Mouse (Mus musculus): Measurements from ENCODE around the gene Gjc2. TPM values are rescaled to one million over a fixed set of nuclear protein-coding genes. Genes with fewer than 3 reads are reported as not detected.

The Gjc2 gene
- total RNA-seq, 1 experiment from 2014 or later = not detected

DNA sequence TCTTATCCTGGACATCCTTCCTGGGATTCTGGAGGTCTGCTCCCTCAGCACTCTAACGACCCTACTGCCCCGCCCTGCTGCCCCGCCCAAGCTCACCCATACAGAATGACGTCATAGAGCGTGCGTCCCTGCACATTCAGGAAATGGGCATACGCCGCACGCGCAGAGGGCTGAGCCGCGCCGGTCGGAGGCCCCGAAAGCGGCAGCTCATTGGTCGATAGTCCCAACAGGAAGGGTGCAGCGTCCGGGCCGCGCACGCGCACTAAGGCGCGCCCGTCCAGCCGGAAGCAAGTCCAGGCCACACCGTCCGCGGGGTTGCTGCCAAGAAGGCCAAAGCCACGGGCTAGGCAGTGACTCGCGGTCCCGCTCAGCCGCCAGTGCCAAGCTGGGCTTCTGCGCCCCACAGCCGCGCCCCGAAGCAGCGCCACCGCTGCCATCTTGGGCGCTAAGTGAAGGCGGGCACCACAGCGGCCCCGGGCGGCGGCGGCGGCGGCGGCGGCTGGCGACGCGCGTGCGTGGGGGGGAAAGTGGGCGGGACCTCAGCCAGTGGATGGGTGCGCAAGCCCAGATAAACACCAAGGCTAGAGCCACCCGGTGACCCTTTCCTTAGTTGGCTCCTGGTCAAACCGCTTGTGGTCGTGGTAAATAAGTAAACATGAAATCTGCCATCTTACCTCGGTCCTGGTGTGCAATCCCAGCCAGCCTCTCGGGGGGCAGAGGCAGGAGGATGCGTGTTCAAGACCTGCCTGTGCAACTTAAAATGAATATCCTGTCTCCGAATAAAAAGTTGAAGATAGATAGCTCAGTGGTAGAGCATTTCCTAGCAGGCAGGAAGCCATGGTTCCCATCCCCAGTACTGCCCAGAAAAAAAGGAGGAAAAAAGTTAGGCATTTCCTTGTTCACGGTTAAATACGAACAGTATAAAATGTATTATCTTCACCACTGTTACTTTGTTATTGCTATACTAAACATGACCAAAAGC lies 19.5 kb downstream of the Gjc2 start, which contains the start of gene Iba57:
Gene Iba57 (minus strand): TSS at position 485 of the 982 bp plus-strand sequence.
- ATAC-seq (replicated peaks; ENCODE audit: low read depth, poor library complexity, severe bottlenecking) = peak; percentile 91

DNA sequence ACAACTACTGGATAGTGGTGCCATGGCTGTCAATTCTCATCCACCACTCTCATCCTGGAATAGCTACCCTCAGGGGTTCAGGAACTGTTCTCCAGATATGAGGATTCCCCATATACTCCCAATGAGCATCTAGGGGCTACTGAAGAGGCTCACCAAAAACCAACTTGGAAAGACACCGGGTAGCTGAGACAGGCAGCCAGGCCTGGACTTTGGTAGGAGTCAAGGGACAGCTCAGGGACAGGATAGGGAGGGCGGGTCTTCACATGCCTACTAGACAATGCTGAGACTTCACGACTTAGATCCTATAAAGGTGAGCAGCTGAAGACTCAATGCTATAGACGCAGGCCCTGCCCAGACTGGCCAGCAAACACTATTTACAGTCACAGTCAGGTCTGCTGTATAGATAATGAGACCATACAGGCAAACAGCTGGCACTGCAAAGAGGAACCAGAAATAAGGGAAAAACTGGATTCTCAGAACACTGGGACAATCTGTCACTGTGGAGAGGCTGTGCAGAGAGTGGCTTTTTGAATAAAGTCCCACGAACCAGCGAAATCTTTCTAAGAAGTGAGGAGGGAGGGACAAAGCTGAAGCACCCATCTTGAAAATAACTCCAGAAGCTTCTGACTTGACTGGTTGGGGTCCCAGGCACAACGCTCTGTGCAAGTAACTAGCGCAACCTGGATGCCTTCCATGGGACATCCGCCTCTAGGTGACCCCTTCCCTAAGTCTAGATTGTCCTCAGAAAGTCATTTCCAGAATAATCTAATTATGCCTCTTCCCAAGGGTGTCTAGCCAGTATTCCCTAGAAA lies 20.4 kb downstream of the Gjc2 start:
- peak; percentile 4; the same call in 1 of the 2 replicates for ATAC-seq (replicated peaks; ENCODE audit: low read depth, poor library complexity, severe bottlenecking)

DNA sequence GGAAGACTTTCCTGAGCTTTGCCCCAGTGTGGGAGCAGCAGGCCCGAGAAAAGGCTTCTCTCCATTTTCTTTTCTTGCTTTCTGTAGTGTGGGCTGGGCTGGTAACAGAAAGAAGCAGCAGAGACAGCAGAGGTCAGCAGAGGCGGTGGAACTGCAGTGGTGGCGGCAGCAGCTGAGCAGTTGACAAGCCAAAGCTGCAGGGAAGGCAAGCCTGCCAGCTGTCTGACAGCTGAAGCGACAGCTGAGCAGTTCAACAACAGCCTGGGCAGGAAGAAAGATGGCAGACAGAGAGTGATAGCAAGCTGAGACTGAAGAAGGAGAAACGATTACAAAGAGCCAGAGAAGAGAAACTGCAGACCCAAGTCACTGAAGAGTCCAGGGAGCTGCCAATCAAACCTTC lies 21.6 kb downstream of the Gjc2 start:
- ATAC-seq (replicated peaks; ENCODE audit: low read depth, poor library complexity, severe bottlenecking) = no peak

DNA sequence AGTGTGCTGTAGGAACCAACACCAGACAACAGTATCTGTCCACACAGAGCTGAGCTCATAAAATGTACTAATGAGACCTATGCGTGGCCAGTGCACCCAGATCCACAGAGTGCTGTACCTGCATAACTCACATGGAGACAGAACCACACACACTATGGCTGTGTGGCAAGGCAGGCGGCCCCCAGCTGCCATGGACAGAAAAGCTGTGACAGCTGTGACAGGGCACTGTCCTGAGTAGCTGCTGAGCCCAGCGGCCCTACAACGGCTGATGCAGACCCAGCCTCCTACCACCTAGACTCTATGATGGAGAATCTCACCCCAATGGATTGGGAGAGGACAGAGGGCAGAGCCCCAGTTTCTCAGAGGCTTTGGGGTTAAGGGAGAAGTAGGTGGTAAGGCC lies 23.5 kb downstream of the Gjc2 start:
- ATAC-seq (replicated peaks; ENCODE audit: low read depth, poor library complexity, severe bottlenecking) = no peak

DNA sequence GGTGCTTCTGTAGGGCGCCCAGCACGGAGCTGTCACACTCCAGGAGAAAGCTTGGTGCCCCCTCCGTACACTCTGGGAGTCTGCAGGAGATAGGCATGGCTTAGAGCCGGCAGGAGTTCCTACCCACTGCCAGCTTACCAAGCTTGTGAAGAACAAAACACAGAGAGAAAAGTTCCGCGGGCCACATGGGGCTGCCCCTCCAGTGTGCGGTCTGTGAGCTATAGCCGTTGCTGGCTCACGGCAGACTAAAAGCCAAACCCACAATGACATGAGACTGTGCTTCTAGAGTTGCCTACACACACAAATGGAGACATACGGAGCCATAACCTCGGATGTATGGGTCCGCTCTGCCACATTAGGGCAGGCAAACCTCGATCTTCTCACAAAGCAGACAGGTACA lies 23.9 kb downstream of the Gjc2 start:
- ATAC-seq (replicated peaks; ENCODE audit: low read depth, poor library complexity, severe bottlenecking) = no peak

DNA sequence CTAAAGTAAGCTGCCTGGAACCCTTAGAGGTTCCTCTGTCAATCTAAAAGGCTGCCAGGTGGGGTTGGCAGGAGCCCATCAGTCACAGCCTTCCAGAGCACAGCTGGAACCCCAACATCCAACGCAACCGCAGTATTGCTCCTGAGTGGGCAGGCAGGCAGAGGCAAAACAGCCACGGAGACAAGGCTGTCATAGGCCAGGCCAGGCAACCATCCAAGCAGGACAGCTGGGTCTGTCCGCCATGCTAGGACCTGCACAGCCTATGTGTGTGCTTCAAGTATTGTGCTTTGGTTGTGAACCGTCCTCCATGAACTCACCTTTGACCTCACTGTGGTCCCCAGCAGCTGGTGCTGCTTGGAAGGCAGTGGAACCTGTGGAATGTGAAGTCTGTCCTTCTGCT lies 27.1 kb downstream of the Gjc2 start:
- ATAC-seq (replicated peaks; ENCODE audit: low read depth, poor library complexity, severe bottlenecking) = no peak

DNA sequence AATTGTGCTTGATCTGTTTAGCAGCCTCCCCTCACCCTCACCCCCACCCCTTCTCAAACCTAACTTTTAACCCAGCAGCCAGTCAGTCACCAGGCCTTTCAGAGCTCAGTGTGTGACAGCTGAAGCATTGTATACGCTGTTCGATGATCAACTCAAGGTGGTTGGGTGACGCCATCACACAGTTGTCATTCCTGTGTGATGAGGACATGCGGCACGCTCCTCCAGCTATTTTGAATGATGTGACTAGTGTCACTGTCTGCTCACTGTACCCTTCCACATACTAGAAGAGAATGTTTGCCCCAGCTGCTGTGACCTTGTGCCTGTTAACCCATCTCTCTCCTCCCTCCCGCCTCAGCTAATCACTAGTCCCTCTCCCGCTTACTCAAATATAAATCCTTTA lies 28.8 kb downstream of the Gjc2 start:
- no peak for ATAC-seq (replicated peaks; ENCODE audit: low read depth, poor library complexity, severe bottlenecking)

DNA sequence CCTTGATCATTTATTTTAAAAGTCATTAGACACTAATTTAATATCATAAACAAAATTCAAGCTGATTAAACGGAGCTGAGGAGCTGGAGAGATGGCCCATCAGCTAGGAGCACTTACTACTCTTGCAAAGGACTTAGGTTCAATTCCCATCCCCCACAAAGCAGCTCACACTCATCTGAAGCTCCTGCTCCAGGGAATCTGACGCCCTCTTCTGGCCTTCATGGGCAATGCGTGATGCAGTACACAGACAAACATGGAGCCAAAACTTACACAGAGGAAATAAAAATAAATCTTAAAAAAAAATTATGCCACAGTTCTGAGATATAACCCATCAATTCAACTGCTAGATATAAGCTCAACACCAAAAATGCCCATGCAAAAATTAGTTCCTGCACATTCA lies 31.3 kb downstream of the Gjc2 start:
- no peak for ATAC-seq (replicated peaks; ENCODE audit: low read depth, poor library complexity, severe bottlenecking)

DNA sequence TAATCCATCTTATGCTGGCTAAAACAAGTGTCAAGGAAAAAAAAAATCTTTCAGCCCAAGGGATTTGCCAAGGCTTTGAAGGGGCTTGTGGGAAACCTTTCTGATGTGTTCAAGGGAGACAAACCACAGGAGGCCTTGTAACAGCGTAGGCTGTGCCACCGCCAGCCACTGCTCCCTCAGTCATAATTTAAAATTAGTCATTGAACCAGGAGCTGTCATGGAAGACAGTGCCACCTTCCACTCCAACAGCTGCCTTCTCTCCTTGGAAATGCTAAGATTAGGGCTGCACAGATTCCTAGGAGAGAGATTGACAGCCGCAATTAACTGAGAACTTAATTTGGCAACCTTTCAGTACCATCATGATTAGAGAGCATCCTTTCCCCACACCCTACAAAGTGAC lies 33.7 kb downstream of the Gjc2 start:
- no peak for ATAC-seq (replicated peaks; ENCODE audit: low read depth, poor library complexity, severe bottlenecking)

DNA sequence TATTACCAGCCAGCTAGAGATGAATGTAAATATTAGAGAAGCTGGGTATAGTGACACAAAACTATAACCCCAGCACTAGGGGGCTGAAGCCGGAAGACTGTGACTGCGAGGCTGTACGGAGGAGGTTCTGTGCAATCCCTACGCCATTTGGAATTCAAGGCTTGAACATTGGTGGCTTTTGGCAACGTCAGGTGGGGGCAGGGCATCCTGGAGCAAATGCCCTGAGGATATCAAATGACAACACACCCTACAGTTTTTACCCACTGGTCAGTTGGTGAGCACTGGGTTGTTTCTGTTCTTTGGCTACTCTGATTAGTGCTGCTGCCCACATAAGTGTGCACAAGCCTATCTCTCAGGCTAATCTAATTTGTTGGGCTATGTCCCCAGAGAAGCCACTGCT lies 40.1 kb downstream of the Gjc2 start:
- ATAC-seq (replicated peaks; ENCODE audit: low read depth, poor library complexity, severe bottlenecking) = no peak

DNA sequence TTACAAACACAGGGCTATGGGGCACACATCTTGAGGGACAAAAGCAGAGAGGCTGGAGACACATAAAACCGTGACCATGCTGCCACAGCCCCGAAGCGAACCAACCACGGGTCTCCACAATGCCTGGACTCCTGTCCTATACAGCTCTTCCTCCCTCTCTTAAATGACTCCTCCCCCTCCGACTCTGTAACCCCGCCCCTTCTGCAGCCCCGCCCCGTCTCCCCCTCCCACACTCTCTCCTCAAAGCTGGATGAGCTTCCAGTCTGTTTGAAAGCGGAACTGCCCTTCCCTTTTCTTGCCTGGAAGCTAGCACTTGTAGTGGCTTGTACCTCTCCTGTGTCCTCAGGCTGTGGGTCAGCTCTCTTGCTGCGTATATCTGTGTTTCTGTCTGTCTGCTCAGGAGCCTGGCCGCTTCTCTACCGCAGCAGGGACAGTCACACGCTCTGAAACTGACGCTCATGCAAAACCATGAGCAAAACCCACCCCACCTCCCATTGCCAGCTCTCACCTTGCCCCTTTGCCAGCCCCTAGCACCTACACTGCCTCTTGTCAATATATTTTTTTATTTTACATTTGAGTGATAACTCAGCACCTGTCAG lies 41.1 kb downstream of the Gjc2 start:
- peak; percentile 78 for ATAC-seq (replicated peaks; ENCODE audit: low read depth, poor library complexity, severe bottlenecking)

DNA sequence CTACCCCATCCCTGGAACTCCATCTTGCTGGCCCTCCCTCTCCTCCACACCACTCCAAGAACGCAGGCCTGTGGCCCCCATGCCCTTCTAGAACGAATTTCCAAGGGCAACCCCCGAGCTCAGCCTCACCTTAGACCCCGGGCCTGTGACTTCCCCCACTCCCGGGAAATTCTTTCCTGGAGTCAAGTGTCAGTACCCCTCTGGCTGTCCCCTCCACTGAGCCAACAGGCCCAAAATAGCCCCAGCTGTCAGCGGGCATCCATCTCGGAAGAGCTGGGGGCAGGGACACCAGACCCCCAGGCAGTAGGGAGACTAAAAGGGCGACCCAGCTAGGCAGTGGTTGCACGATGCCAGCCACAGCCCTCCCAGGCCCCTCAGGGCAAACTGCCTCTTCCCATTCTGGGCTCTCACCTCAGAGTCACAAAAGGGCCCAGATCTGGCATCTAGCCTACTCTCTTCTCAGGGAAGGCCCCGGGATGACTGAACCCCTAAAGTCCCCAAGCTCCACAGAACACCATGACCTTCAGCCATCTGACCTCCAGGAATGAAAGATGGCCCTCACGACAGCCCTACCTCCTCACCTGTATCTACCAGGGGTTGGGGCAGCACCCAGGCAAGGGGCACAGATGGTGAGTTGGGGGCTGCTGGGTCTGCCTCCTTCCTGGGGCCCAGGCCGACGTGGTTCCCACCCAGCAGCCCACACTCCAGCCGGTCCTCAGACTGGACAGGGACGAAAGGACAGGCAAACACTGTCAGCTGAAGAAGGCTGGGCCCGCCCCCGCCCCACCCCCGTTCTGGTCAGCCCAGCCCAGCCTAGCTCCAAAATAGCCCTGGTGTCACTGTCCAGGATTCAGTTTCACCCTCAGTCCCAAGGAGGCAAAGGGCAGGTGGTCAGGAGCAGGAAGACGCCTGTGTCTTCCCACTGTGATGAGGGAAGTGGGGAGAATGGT lies 44.2 kb downstream of the Gjc2 start:
- no peak for ATAC-seq (replicated peaks; ENCODE audit: low read depth, poor library complexity, severe bottlenecking)

DNA sequence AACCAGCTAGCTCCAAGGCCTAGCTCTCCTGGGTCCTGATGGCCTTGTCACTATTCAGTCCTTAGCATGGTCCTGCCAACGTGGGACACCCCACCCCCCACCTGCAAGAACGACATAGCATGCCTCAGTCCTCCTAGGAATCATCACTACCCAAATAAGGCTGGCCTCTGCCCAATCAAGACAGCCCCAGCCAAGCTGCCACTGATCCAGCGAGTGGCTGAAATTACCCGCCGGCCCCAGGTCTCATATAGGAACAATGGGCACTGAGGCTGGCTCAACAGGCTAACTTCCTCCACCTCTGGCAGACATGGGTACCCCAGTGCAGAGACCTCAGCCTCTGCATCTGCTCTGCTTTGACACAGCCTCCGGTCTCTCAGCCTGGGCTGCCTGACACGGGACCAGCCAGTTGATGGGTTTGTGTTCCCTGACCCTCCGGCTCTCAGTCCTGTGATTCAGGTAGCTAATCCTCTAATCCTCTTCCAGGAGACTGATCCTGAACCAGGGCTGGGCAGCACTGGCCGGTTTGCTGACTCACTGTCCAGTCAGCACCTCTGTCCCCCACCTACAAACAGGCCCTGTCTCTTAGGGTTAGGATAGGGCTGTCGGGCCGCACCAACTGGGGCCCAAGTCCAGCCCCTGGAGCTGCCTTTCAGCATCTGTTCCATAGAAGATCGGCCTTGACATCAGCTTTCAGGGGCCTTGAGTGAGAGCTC lies 45.9 kb downstream of the Gjc2 start:
- no peak for ATAC-seq (replicated peaks; ENCODE audit: low read depth, poor library complexity, severe bottlenecking)

DNA sequence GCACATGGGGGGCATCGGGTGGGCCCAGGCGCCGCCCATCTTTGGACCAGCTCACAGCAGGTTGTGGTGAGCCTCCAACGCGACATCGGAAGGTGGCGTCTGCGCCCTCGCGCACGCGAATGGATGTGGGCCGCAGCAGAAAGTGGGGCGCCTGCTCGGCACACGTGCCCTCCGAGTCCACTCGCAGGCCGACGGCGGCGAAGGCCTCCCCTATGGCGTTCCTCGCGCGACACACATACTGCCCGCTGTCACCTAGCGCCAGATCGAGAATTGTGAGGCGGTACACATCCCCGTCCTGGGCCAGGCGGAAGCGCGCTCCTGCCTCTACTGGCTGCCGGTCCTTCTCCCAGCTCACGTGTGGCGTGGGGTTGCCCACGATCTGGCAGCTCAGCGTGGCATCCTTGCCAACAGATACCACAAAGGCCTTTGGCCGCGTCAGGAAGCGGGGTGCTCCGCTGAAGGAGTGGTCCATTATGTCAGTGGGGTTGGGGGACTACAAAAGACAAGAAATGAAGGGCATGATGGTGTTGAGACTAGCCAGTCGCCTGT lies 47.0 kb downstream of the Gjc2 start, which contains the start of gene Obscn:
Gene Obscn (minus strand): TSS at position 499 of the 549 bp plus-strand sequence.
- ATAC-seq (replicated peaks; ENCODE audit: low read depth, poor library complexity, severe bottlenecking) = no peak; the same call in 1 of the 2 replicates

DNA sequence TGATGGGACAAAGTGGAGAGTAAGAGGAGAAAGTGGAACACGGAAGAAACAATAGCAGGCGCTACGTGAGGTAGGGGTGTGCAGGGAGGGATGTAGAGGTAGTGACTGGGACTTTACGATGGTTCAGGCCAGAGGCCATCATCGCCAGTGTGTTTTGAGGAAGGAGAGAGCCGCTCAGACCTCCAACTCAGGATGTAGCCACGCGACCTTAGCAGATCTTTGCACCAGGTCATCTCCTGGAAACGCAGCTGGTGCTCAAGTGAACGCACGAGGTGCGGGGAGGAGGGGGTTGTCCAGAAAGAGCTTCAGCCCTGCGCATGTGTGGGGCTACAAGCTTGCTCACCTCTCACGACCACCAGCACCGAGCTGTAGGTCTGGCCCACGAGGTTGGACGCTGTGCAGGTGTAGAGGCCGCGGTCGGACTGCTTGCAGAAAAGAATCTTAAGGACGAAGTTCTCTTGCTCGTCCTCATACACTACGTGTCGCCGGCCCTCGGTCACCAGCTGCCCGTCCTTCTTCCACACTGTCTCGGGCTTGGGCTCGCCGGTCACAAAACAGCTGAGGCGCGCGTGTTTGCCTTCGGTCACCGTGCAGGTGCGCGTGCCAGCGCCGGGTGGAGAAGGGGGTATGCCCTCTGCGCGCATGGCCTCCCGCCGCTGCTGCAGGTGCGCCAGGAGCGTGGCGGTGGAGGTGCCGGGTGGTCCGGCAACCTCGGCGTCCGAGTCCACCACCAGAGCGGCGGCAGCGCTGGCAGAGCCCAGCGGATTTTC lies 47.8 kb downstream of the Gjc2 start:
- ATAC-seq (replicated peaks; ENCODE audit: low read depth, poor library complexity, severe bottlenecking) = no peak

DNA sequence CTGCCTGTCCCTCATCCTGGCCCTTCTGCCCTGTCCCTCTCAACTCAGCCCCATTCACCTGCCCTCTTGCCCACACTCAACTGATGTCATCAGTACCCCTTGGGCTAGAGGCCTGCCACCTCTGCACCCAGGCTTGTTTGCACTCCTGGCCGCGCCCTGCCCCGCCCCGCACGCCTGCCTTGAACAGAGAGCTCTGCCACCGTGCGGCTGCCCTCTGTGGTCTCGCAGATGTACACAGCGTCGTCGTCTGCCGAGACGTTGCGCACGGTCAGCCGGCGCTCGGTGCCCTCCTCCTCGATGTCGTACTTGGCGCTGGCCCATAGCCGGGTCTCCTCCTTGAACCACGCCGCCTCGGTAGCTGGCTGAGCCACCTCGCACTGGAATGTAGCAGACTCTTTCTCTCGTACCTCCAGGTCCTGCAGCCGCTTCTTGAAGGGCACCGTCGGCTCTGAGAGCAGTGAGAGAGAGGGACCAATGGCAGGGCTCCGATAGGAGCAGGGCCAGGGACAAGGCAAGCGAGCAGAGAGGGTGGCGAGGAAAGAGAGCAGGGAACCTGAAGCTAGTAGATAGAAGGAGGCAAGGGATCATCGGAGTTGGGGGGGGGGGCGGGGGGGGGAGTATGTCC lies 48.5 kb downstream of the Gjc2 start:
- peak; percentile 36 for ATAC-seq (replicated peaks; ENCODE audit: low read depth, poor library complexity, severe bottlenecking)

DNA sequence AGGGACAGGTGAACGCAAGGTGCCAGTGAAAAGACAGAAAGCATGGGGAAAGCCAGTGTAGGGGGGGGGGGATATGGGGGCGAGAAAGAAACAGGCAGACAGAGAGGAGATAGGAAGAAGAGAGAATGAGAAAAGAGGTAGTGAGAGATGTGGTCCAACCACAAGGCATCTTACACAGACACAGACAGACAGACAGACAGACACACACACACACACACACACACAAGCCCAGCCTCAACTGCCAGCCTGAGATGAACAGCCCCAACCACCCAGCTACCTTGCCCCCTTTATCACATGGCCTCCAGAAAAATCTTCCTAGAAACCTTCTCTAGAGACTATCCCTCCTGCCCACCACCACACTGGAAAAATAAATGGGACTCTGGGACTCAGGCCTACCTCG lies 50.9 kb downstream of the Gjc2 start:
- no peak for ATAC-seq (replicated peaks; ENCODE audit: low read depth, poor library complexity, severe bottlenecking)

Data from common myeloid progenitor, adult 5-6 weeks (primary cell).